Mouse (Mus musculus) megakaryocyte-erythroid progenitor cell, adult 5-6 weeks (primary cell): ENCODE results near the gene Txn1. TPM values are rescaled to one million over a fixed set of nuclear protein-coding genes. Genes with fewer than 3 reads are reported as not detected.
A peak's percentile ranks its signal among the peaks of the same experiment; 100 is the strongest.

Experiments used
- ATAC-seq: replicated peaks from 2 replicates; pipeline ENCODE4 v1.8.0; 2016; ENCODE audit warnings: mild to moderate bottlenecking, inconsistent platforms; ENCODE audit not compliant: severe bottlenecking, poor library complexity, low FRiP score, low TSS enrichment
- total RNA-seq, 2 experiments: library from RNA; stranded (forward) in 1 of 2; stranded (reverse) in 1 of 2; fragments of 200-1000, 215-1000 nt in 1 of 2; fragments of >200 nt in 1 of 2; fragmentation: Nextera tagmentation in 1 of 2; gene quantifications; 2 replicates each; pipeline ENCODE4 v1.2.3; 2014 to 2017

The Txn1 gene
- total RNA-seq (2014; fragmentation: Nextera tagmentation), result 312 and 352 TPM in 2 replicates
- total RNA-seq (2017), result 194 and 197 TPM in 2 replicates

GRCm38 (mm10) chr4:57956029-57956960 is at the start of gene Txn1:
Txn1 (minus strand) TSS chr4:57956411.
- ATAC-seq, result peak; percentile 86

GRCm38 (mm10) chr4:58003501-58003900 is 47.3 kb upstream of the Txn1 start:
- no peak for ATAC-seq

GRCm38 (mm10) chr4:57991425-57991824 is 35.2 kb upstream of the Txn1 start:
- no peak for ATAC-seq

GRCm38 (mm10) chr4:57974400-57975117 is 18.3 kb upstream of the Txn1 start:
- ATAC-seq, result no peak

- no peak for ATAC-seq
Observed at GRCm38 (mm10) chr4:57973592-57974268, 17.5 kb upstream of the Txn1 start.

- no peak for ATAC-seq
Observed at GRCm38 (mm10) chr4:57970285-57970684, 14.1 kb upstream of the Txn1 start.

GRCm38 (mm10) chr4:57967195-57967594 is 11.0 kb upstream of the Txn1 start:
- no peak for ATAC-seq

GRCm38 (mm10) chr4:57965516-57965915 is 9.3 kb upstream of the Txn1 start:
- no peak for ATAC-seq

- 0 out of 2 replicates have a peak, but pooled peaks have one; percentile 50 for ATAC-seq
Observed at GRCm38 (mm10) chr4:57964143-57964542, 7.9 kb upstream of the Txn1 start.

- ATAC-seq, result no peak
Observed at GRCm38 (mm10) chr4:57959056-57959455, 2.8 kb upstream of the Txn1 start.

GRCm38 (mm10) chr4:57958098-57958497 is 1.9 kb upstream of the Txn1 start:
- no peak for ATAC-seq

- ATAC-seq, result no peak
Observed at GRCm38 (mm10) chr4:57957200-57958085, 1.2 kb upstream of the Txn1 start.

- peak; percentile 35 for ATAC-seq
Observed at GRCm38 (mm10) chr4:57955544-57955958, 660 bp downstream of the Txn1 start.

- no peak for ATAC-seq
Observed at GRCm38 (mm10) chr4:57954991-57955390, 1.2 kb downstream of the Txn1 start.

GRCm38 (mm10) chr4:57954580-57954979 is 1.6 kb downstream of the Txn1 start:
- ATAC-seq, result no peak

- no peak for ATAC-seq
Observed at GRCm38 (mm10) chr4:57953796-57954195, 2.4 kb downstream of the Txn1 start.

GRCm38 (mm10) chr4:57952891-57953290 is 3.3 kb downstream of the Txn1 start:
- no peak for ATAC-seq

- ATAC-seq, result no peak
Observed at GRCm38 (mm10) chr4:57952416-57952815, 3.8 kb downstream of the Txn1 start.

- ATAC-seq, result no peak
Observed at GRCm38 (mm10) chr4:57949866-57950265, 6.3 kb downstream of the Txn1 start.
